Mouse (Mus musculus) midbrain, postnatal 0 days (tissue): ENCODE measurements around the gene Zfp654. TPM values are rescaled to one million over a fixed set of nuclear protein-coding genes. Genes with fewer than 3 reads are reported as not detected.

Experiments
- ATAC-seq: fragments of 200-750 bp; cut with Nextera tagmentation; 2 replicates; pipeline ENCODE4 v1.8.0; 2017; ENCODE audit warnings: moderate number of reproducible peaks, mild to moderate bottlenecking, moderate TSS enrichment, moderate library complexity; ENCODE audit not compliant: low FRiP score
- DNase-seq: peaks from one replicate; pipeline ENCODE4 v3.0.0-alpha.2; 2015; ENCODE audit warnings: low spot score
- H3K27ac ChIP-seq: fragments of 300-500 bp; sonication (generic); 2 replicates; pipeline ENCODE4 v1.5.1; 2014; ENCODE audit warnings: low read depth, mild to moderate bottlenecking, low read length, mixed read lengths
- H3K27me3 ChIP-seq: fragments of 300-500 bp; sonication (generic); 2 replicates; pipeline ENCODE4 v1.6.1; 2014; ENCODE audit warnings: low read length, control low read depth, mixed read lengths; ENCODE audit not compliant: insufficient read depth
- H3K36me3 ChIP-seq: fragments of 300-500 bp; sonication (generic); 2 replicates; pipeline ENCODE4 v1.6.1; 2014; ENCODE audit warnings: low read length, control low read depth, mixed read lengths; ENCODE audit not compliant: insufficient read depth
- H3K4me1 ChIP-seq: fragments of 300-500 bp; sonication (generic); 2 replicates; pipeline ENCODE4 v1.6.1; 2014; ENCODE audit warnings: mild to moderate bottlenecking, control low read depth, antibody characterized with exemption, low read length, mixed read lengths; ENCODE audit not compliant: insufficient read depth
- H3K4me2 ChIP-seq: fragments of 300-500 bp; sonication (generic); 2 replicates; pipeline ENCODE4 v1.6.1; 2014; ENCODE audit warnings: low read depth, mild to moderate bottlenecking, low read length, mixed read lengths; ENCODE audit not compliant: poor library complexity, severe bottlenecking
- H3K4me3 ChIP-seq: fragments of 300-500 bp; sonication (generic); 2 replicates; pipeline ENCODE4 v1.5.1; 2014; ENCODE audit warnings: low read depth, mild to moderate bottlenecking, low read length, moderate library complexity
- H3K9ac ChIP-seq: fragments of 300-500 bp; sonication (generic); replicated peaks from 2 replicates; pipeline ENCODE4 v1.6.1; 2014; ENCODE audit warnings: mild to moderate bottlenecking, low read length, moderate library complexity, mixed read lengths; ENCODE audit not compliant: poor library complexity, severe bottlenecking
- H3K9me3 ChIP-seq: fragments of 300-500 bp; sonication (generic); 2 replicates; pipeline ENCODE4 v1.6.1; 2016; ENCODE audit warnings: low read length, control low read depth
- CTCF ChIP-seq: IDR thresholded peaks from 2 replicates; pipeline ENCODE4 v1.5.1; 2016; ENCODE audit warnings: antibody characterized with exemption, mild to moderate bottlenecking
- WGBS: fragments of 180-500 bp; shearing (Covaris S2); extraction: QIAGEN DNeasy Blood & Tissue Kit; methylation state at CpG from one replicate; pipeline ENCODE4 v1.1.7; 2014; 5-methylcytosine and 5-hydroxymethylcytosine counted together
- polyA plus RNA-seq: library from polyadenylated mRNA; unstranded; fragments of >200 nt; fragmentation: Nextera tagmentation; extraction: Ambion mirVana; gene quantifications from 2 replicates; pipeline ENCODE4 v1.2.1, GENCODE M21; 2015
- total RNA-seq: library from RNA; depleted of rRNA; stranded (reverse); fragments of >200 nt; gene quantifications from 2 replicates; pipeline ENCODE4 v1.2.3, GENCODE M21; 2014

The Zfp654 gene
- total and polyA plus RNA-seq, 2 experiments from 2014 or later = 2.7 to 8.4 TPM

DNA sequence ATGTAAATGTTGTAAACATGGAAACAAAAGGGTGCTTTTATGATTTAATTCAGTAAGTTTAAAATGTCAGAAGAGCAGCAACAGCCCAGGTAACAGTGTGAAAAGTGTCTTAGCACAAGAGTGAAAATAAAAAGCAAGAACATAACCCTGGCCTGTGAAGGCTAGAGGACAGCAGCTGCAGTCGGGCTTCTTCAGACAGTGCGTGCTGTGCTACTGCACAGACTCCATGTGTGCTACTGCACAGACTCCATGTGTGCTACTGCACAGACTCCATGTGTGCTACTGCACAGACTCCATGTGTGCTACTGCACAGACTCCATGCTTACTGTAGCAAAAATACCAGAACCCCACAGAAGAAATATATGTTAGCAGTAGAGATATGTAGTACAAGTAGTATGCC, 14.7 kb downstream of the Zfp654 start:
- H3K36me3 ChIP-seq = no peaks in the 10 kb centered on the region
- DNase-seq (no peak), ATAC-seq (no peak)
- no peaks in the 10 kb centered on the region for H3K9me3 ChIP-seq
- H3K9ac ChIP-seq = no peak overlapping the region
- H3K27ac ChIP-seq = no peak overlapping the region
- H3K27me3 ChIP-seq = no peaks in the 10 kb centered on the region
- WGBS = 96% methylated on average over 2 of the region's 2 CpGs
- no peak overlapping the region for H3K4me2 ChIP-seq
- H3K4me1 ChIP-seq = no peaks in the 10 kb centered on the region
- no peak for TF ChIP-seq CTCF
- H3K4me3 ChIP-seq = no peak overlapping the region

DNA sequence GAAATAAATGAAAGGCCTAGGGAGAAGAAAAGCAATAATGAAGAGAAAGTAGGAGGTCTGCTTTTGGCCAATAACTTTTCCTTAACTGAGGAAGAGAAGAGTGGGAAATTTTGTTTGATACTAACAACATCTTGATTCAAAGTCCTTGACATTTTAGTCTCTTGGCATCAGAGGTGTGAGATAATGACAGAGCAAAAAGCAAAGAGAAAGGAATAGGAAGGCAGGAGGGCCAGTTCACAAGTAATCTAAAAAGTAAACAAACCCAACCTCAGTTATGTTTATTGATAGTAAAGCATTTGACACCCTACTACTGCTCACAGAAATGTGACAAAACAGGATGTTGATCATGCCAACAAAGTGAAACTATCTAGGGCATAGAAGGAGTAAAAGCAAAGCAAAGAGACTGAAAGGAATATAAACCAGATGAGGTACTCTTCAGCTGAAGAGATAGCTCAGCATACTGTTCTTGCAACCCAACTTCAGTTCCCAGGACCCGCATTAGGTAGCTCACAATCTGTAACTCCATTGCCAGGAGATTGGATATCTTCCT, 15.4 kb downstream of the Zfp654 start:
- DNase-seq (no peak), ATAC-seq (no peak)
- H3K4me1 ChIP-seq = no peaks in the 10 kb centered on the region
- H3K4me2 ChIP-seq = no peak overlapping the region
- TF ChIP-seq CTCF = no peak
- H3K9me3 ChIP-seq = no peaks in the 10 kb centered on the region
- H3K27ac ChIP-seq = no peak overlapping the region
- no peak overlapping the region for H3K9ac ChIP-seq
- no peaks in the 10 kb centered on the region for H3K27me3 ChIP-seq
- no peaks in the 10 kb centered on the region for H3K36me3 ChIP-seq
- H3K4me3 ChIP-seq = no peak overlapping the region
- WGBS = 90% methylated on average over 1 of the region's 1 CpGs

DNA sequence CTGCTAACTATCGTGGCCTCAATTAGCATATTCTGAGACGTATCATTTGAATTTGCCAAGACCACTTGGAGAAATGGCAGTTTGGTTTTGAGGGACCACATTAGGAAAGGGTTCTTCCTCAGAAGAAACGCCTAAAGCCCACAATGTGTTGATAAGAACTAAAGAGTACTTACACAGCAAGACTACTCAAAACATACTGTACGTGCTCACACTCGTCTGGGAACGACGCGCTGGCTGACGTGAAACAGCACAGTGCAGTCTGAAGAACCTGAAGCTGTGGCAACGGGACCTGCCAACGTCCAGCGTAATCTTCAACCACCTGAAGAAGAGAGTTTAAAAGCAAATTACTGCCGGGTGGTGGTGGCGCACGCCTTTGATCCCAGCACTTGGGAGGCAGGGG, 21.2 kb downstream of the Zfp654 start:
- Histone ChIP-seq H3K9ac (no peak overlapping the region), H3K36me3 (no peaks in the 10 kb centered on the region), H3K27me3 (no peaks in the 10 kb centered on the region), H3K4me3 (no peak overlapping the region), H3K27ac (no peak overlapping the region), H3K9me3 (no peaks in the 10 kb centered on the region), H3K4me2 (no peak overlapping the region), H3K4me1 (no peaks in the 10 kb centered on the region)
- no peak for ATAC-seq
- 96% methylated on average over 15 of the region's 15 CpGs for WGBS
- DNase-seq = no peak
- TF ChIP-seq CTCF = no peak

DNA sequence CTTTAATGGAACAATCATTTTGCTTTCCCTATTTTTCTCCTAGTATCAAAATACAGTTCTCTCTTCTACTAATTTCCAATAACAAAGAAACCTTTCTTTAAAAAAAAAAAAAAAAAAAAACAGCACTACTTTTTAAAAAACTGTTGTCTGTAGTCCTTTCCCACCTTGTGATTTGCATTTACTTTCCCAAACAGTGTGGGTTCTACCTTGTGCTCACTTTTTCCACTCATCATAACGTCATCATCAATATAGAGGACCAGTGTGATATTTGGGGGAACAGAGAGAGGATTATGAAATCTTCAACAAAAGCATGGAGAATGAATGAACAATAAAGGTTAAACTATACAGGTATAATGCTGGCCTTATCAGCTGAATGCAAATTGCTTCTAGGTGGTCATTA, 27.0 kb downstream of the Zfp654 start:
- no peak overlapping the region for H3K4me3 ChIP-seq
- ATAC-seq (no peak), DNase-seq (no peak)
- no peaks in the 10 kb centered on the region for H3K4me1 ChIP-seq
- no peaks in the 10 kb centered on the region for H3K9me3 ChIP-seq
- no peaks in the 10 kb centered on the region for H3K36me3 ChIP-seq
- H3K9ac ChIP-seq = no peak overlapping the region
- H3K27ac ChIP-seq = no peak overlapping the region
- 93% methylated on average over 1 of the region's 1 CpGs for WGBS
- no peaks in the 10 kb centered on the region for H3K27me3 ChIP-seq
- H3K4me2 ChIP-seq = no peak overlapping the region
- TF ChIP-seq CTCF = no peak

DNA sequence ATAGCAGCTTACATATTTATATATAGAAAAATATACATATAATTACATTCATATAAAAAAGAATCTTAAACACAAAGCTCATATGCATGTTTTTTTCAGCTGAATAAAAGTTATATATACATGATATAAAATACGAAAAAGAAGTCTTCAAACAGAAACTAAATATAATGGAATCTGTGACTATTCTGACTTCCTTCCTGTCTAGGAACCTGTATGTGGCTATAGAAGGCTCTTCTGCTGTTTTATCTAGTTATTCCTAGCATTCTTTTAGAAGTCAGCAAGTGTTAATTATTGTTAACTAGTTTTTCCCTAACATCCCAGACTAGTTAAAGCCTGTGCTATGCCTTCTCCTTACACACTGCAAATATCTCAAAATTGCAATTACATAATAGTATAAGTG, 27.6 kb downstream of the Zfp654 start:
- H3K27ac ChIP-seq = no peak overlapping the region
- 84% methylated on average over 1 of the region's 1 CpGs for WGBS
- no peaks in the 10 kb centered on the region for H3K36me3 ChIP-seq
- no peak overlapping the region for H3K9ac ChIP-seq
- H3K4me1 ChIP-seq = no peaks in the 10 kb centered on the region
- no peaks in the 10 kb centered on the region for H3K27me3 ChIP-seq
- no peak overlapping the region for H3K4me2 ChIP-seq
- DNase-seq = no peak
- no peak for ATAC-seq
- H3K4me3 ChIP-seq = no peak overlapping the region
- H3K9me3 ChIP-seq = no peaks in the 10 kb centered on the region
- TF ChIP-seq CTCF = no peak

DNA sequence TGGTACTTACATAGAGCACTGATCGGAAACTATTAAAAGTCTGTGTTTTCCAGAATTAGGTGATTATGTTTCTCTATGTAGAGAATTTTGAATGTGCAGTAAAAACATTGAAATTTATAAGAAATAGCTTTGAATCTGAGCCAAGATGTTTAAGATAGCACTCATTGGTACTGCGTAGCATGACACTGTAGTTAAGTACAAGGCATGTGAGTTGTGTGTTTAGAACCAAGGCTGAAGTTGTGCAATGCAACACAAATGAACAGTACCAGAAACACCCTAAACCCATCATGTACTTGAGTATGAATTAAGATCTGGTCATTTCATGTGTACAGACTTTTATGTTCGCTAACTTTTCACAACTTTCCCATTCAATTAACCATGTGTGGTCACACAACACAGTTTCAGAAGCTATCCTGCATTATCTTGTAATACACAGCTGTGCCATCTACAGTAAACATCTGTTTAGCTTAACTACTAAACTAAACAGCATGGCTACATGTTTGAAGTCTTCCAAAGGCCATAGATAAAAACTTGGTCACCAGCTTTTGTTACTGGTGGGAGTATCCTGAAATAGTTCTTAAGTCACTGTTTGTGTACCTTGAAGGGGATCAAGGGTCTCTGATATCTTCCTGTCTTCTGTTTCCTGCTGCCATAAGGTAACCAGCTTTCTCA, 34.2 kb downstream of the Zfp654 start:
- WGBS = 98% methylated on average over 3 of the region's 3 CpGs
- Histone ChIP-seq H3K9ac (no peak overlapping the region), H3K27ac (no peak overlapping the region), H3K4me3 (no peak overlapping the region), H3K4me2 (no peak overlapping the region), H3K9me3 (no peaks in the 10 kb centered on the region), H3K4me1 (no peaks in the 10 kb centered on the region), H3K36me3 (no peaks in the 10 kb centered on the region), H3K27me3 (no peaks in the 10 kb centered on the region)
- ATAC-seq (no peak), DNase-seq (no peak)
- no peak for TF ChIP-seq CTCF
